Mouse (Mus musculus) activated CD4-positive, CD25-positive, alpha-beta regulatory T cell, adult 4 months (primary cell): ENCODE measurements at regions not wholly inside any gene's neighbourhood (a gene's known extent, or its start where the extent isn't known, plus 50 kb on each side); places are given as distances from the start of the nearest gene placed in this dataset.

Experiments
- ATAC-seq: one replicate; pipeline ENCODE4 v1.8.0; 2017

DNA sequence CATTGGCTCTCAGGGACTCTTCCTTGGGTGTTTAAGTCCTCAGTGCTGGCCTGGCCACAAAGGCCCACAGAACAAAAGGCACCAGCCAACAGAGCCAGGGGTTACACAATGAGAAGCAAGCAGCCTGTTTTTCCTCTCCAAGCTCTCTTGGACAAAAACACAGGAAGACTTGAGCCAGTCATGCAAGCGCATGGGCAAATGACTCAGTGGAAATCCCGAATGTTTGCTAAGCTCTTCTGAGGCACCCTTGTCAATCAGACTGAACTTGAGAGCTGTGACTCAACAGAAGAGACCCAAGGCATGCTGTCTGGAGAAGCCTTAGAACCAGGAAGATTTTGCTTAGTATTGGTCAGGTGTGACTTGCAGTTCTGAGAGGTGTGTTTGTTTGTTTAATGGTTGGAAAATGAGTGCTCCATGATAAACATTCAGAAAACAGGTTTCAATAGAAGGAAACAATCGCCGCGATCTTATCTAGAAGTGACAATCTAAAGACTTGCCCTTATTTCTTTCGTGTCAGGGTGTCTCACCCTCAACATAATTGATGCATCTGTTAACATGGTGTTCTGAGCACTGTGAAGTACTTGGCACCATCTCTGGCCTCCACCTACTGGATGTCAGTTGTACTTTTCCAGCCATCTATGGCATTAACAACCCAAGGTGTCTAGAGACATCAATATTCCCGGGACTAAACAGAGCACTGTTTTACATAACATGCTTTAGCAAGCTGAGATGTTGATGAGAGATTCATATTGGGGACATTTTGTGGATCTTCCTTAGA is 124.0 kb upstream of the Tmc1 start:
- no peak for ATAC-seq

DNA sequence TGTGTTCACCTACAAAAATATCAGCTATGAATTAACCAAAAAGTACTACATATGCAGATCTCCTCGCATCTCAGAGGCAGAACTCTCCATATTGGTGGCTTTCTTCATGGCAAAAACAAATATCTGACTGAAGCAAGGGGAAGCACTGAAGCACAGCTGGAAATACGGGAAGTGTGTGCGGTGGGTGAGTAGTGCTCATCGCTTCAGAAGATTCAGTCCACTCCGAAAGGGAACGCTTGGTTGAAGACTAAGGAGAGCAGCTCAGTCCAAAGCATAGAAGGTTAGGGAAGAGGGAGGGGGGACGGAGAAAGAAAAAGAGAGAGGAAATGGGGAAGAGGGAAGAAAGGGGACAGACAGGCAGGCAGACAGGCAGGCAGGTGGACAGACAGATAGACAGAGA is 114.4 kb upstream of the Tmc1 start:
- ATAC-seq: no peak

DNA sequence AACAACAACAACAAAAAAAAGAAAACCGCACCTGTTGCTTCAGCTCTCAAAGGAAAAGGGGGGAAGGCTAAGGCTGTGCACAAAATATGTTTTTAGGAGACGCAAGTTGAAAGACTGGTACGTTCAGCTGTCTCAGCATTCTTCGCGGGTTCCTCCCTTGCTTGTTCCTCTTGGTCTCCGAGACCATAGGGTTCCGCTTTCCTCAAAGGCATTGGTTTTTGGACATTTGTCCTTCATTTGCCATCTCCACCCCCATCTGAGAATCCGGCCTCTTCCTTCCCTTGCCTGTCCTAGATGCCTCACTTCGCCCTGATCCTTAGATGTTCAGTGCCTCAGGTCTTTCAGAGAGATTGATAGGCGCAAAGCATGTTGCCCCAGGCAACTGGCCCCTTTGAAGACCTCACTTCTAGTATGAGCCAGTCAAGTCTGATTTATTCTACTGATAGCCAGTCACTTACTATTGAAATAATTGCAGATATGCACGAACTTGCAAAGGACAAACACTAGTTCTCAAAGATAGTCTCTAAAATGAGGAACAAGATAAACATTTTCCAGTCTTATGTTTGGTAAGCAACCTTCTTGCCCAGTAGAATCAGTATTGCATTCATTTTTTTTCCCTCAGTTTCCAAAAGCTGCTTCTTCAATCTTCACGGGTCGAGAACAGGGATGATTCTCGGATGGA is 112.6 kb upstream of the Tmc1 start:
- no peak for ATAC-seq

DNA sequence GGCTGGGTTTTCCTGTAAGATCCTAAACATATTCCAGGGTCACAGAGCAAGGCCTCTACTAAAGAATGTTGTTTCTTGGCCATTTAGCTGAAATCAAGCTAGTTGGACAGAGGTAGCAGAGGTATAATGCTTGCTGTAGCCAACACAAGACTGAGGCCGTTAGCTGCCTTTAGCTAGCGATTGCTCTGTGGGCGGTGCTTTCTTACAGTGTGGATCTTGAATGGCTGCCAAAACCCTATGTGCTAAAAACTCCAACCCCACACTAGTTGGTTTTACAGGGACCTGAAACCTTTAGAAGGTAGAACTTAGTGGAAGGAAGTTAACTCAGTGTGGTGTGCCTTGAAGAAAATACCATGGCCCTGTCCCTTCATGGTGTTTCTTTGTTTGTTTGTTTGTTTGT is 110.9 kb upstream of the Tmc1 start:
- no peak for ATAC-seq

DNA sequence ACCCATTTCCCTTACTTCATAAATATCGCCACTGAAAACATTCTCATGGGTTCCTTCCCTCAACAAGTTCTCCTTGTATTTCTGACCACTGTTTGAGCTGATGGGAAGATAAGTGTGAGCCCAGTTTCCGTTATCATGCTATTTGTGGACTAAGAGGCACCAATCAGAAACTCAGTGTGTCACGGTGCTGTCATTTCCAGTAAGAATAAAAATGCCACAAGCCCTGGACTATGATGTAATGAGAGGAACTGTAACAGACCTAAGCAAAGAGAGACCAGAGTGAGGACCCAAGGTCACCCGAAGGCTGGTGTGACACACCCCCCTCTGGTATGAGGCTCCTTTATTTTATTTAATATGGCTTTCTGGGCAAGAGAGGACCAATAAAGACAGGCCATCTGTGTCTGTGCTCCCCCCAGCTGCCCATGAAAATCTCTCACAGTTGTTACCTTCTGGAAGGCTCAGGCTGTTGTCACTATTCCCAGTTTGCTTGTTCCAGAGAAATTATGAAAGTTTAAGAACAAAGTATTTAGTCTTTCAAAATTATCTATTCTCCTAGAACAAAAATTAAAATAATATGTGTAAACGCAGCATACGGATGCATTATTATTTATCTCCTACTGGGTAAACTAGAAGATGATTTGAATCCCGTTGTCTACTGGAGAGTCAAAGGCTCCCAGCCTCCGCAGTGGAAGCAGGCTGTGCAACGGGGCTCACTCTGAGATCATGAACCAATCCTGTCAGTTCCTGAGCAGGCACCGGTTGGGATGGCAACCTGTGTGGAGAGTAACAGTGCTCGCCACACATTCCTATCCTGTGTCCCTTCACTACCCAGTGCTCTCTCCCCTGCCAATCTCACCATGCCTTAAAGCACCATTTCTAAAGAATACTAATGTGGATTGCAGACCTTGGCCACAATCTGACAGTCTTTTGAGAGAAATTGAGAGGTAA is 99.9 kb upstream of the Tmc1 start:
- no peak for ATAC-seq

DNA sequence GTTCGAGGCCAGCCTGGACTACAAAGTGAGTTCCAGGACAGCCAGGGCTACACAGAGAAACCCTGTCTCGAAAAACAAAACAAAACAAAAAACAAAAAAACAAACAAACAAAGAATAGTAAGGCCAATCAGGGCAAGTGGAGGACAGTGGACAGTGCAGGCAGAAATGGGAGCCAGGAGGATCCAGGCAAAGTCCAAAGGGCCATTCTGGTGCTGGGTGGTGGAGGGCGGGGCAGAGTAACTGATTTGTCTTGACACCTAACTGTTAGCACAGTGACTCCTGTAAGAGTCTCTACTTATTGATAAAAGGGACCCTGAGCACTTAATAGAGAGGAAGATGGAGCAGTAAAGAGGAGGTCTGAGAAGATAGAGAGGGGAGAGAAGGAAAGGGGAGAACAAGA is 98.8 kb upstream of the Tmc1 start:
- ATAC-seq: no peak

DNA sequence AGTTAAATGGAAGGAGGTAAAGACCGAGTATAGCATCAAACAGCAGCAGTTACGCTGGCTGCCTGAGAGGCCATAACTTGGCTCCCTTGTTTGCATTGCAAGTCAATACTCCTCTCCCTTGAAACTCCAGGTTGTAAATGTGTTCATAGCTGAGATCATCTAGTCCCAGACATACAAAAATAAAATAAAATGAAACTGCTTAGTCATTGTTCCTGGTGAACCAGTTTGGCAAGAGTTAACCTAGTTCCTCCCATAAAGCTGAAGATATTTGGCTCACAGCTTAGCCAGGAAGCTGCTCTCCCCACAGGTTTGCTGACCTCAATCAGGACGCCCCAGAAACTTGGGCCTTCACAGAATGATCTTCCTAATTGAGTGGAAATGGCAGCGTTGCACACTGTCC is 97.9 kb upstream of the Tmc1 start:
- ATAC-seq: no peak

DNA sequence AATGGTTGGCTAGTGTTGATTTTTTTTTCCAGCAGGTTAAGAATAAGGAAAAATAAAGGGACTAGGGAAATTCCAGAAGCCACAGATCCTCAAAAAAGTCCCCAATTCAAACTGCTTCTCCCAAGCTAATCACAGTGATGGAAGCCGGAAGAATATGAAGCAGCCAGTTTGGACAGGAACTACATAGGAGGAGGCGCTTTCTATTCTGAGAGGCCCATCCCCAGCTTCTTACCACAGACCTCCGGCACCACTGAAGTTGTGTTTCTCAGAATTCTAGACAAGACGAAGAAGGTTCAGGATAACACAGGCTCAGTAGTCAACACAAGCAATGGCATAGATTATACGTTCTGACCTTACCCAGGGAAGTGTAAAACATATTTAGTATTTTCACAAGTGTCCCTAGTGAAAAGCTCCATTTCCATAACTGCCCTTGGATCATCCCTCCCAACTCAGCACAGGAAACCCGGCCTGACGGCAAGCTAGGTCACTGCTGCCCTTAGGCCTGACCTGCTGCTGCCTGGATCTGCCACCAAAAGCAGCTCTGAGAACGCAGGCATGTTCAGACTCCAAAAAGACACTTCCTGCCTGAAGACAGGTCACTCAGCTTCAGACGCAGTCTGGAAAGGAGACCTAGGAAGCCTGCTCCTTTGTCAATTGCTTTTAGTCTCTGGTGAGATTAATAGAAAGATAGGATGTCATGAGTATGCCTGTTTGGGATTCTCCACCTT is 97.2 kb upstream of the Tmc1 start:
- ATAC-seq: peak; percentile 36

DNA sequence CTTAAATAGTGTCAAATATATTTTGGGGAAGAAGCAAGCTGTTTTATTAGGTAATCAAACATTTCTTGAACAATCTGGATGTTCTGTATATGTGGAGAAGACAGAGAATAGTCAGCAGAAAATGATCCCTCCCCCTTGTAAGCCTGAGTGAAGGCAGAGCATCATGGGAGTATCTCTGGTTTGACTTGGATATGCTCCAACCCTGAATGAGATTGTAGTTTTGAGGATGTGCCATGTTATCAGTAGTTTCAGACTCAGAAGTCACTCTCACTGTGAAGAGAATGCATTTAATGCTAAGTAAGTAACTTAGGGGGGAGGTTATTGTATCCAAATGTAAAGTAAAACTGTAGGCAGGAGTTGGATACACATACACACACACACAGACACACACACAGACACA is 95.3 kb upstream of the Tmc1 start:
- ATAC-seq: no peak

DNA sequence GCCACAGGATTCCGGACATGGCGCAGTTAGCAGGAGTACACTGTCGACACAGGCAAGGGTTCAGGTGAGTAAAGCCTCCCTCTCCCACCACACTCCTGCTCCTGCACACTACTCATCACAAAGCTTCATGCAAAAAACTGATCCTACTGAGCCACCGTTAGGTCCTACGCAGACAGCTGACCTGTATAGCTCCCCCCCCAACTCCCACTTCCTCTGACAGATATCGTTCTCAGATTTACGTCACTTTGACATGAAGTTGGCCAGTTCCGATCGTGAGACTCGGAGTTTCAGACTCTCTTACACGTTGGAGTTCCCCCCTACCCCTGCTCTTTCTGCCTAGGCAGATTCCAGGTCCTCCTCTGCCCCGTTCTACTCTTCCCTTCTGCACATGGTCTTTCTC is 91.6 kb upstream of the Tmc1 start:
- no peak for ATAC-seq

DNA sequence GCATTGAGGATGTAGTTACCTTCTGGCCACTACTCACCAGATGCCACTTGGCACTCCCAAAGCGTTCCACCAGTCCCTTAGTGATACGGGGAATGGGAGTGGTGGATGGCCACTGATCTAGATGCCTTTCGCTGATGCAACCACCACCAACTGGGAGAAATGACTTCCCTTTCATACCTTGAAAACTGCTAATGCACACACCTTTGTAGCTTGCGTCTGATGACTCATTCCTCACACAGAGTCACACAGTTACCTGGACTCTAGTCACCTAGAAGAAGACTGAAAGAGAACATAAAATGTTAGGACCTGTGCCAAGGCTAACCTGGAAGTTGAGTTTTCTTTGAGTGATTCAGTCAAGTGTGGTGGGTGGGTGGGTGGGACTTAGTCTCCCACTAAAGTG is 90.0 kb upstream of the Tmc1 start:
- no peak for ATAC-seq

DNA sequence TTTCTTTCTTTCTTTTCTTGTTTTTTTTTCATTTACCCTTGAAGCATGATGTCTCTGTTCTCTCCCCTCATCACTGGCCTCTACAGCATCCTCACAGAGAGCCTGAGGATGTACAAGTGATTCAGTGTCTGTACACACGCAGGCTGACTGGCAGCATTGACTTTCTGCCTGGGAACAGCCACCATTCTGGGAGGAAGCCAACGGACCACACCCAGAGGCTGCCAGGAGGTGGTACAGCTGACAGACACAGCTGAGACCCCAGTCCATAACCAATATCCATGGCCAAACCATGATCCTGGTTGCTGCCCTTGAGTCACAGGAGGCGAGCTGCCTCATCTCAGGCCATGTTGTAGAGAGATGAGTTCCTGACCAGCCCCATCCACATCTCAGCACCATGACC is 88.5 kb upstream of the Tmc1 start:
- ATAC-seq: no peak

DNA sequence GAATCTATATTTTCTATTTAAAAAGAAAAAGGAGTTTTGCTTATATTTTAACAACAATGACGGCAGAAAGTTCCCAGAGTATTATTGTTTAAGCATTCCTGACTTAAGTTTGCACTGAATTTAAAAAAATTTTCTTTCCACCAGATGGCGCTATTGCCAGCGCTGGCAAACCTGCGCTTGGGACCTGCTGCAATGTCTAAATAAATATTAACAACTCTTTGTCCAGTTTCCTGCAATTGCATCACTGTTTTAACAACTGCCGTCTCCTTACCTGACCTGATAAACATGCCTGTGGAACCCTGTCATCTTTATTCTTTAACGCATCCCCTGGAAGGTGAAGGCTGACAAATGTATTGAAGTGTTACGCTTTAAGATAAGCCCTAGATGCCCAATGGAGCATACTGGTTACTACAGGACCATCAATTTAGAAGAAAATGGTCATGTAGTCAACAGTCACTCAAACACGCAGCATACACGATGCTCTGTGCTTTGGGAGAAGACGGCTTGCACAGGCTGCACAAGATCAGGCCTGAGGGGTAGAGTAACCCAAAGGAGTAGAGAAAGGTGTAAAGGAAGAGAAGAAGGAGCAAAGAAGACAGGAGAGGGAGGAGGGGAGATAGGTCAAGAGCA is 83.6 kb upstream of the Tmc1 start:
- ATAC-seq: peak; percentile 23

DNA sequence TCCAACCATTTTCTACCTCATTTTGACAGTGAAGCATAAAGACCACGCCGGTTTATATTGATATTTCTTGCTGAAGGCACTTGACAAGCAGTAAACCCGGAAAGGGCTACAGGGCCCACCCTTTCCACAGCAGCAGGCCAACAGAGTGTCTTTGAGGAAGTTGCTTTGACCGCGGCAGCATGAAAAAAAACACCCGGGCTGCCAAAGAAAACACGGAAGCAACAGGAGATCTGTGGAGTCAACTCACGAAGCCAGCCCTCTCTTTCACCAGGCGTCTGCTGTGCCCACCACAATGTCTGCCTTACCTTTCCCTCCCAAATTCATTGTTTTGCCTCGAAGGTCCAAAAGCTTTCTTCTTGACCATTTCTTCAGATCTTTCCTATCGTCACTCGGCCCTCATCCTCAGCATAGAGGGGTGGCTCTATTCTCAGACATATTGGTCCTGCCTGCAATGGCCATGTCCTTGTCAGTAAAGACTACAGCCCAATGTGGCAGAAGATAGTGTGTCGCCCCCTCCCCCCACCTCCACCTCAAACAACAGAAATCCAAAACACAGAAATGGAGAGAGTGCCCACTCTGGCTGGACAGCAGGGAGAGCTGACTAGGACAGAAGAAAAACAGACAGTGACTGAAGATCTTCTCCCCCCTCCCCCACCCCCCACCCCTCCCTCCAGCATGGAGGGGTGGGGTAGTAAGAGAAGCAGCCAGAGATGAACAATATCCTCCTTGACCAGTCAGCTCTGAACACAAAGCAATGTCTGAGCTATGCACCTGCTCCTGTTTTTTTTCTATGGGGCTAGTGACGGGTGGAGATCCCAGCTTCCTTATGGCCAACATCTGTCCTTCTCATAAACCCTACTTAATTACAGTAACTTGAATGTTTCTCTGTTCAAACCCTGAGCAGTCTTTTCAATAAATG is 82.8 kb upstream of the Tmc1 start:
- ATAC-seq: peak; percentile 46

DNA sequence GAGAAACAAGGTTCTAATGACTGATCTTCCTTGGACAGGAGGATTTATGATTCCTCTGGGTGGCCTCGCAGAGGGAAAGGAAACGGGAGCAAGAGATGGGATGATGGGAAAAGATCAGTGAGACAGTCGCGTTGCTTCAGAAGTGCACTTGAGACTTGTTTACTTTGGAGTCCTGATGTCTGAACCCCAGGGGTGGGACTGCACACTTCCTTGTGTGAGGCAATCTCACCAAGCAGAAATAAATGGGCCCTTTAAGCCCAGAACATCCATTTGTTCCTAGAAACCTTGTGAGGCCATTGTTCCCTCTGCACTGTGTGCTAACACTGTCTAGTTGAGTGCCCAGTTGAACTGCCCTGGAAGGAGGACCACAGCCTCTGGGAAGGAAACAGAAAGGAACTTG is 81.5 kb upstream of the Tmc1 start:
- no peak for ATAC-seq

DNA sequence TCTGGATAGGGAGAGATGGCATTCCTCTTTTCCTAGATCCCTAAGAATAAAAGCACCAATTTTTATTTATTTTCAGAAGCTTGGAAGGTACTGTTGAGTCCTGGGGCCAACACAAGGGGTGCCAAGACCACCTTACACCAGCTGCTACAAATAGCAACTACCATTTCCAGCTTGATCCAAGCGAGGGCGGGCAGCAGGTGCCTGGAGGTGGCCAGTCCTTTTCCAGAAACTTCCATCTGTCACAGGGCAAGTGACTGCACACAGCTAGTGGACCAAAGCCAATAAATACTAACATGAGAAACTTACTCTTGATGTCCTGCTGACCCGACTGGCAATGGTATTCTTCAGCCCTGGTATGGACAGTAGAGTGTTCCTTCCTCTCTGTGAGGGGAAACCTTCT is 80.0 kb upstream of the Tmc1 start:
- no peak for ATAC-seq

DNA sequence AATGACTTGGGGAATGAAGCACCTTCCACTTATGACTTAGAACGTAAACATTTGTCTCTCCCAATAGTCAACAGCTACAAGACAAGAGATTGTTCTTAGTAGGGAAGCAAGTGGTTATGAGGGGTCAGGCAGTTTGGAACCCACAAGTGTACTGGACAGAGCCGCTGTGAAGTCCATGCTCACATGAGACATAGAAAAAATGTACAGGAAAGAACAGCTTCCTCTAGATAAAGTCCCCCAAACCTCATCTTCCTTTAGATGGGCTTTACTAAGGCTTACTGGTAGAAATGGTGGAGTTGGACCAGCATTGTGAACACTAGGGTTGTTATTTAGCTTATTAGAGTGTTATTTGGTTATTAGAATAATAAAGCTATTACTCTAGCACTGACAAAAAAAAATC is 78.6 kb upstream of the Tmc1 start:
- no peak for ATAC-seq

DNA sequence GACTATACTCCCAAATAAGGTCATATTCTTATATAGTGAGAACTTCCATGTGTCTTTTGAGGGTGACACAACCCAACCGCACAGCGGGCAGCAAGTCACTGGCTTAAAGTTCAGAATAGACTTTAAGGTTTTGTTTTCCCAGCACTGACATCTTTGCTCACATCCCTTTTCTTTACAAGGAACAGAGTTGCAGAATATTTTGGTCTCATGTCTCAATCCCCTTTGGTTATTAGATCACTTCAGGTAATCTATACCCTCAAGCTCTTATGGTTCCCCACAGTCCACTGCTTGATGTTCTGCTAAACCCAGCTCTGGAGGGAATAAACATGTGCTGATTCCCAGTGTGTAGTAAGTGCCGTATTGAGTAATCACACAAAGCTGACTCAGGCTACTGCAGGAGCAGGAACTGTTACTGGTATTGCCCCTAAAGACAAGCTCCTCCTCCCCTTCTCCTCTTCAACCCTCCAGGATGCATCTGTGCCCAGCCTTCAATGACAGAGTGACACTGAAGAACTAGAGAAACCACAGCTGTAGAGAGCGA is 77.8 kb upstream of the Tmc1 start:
- ATAC-seq: no peak

DNA sequence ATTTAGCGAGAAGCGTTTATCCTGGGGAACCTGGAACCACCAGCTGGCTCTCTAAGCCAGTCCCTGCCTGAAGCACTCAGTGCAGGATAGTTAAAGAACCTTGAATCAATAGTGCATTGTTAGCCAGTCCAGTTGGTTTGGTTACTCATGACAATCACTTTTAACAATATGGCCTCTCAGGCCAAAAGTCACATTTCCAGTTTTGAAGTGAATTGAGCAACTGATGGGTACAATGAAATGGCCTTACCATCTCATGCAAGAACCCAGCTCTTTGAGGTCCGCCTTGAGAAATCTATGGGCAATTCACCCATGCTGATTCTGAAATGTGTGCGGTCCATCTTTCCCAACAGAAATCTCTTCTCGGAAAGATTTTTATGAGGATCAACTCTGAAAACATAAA is 77.0 kb upstream of the Tmc1 start:
- ATAC-seq: no peak

DNA sequence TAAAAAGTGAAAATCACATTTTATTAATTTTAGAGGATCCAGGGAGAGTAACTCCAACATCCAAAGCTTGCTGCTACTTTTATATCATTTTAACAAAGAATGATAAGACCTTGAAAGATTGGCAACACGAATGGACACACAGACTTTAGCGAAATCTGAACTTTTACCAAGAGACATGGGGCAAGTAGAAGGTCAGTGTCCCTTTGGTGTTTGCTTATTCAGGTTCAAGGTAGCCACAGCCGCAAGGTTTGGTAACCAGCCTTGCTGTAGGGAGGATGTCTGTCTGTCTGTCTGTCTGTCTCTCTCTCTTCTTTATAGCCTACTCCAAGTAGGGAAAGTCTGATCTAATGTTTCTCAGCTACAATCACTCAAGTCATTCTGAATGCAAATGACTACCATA is 75.0 kb upstream of the Tmc1 start:
- ATAC-seq: no peak

DNA sequence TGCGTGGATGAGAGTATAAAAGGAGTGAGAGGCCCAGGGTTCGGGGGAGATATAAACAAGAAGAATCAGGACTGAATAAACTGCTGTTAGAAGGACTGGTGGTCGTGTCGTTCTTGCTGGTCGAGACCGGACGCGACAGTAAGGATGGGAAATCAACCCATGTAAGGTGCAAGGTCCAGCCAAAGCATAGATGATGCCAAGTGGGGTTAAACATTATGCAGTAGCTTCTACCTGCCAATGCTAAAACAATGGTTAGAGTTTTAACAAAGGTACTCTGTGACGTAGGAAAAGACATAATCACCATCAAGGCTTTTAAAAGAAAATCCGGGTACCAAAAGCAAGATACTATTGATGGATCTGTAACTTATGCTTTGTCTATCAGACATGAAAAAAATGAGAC is 58.4 kb upstream of the Tmc1 start:
- ATAC-seq: no peak
